Mouse (Mus musculus): ENCODE data around the gene Ccdc110. TPM values are rescaled to one million over a fixed set of nuclear protein-coding genes. Genes with fewer than 3 reads are reported as not detected.
A peak's percentile ranks its signal among the peaks of the same experiment; 100 is the strongest.

Ccdc110 gene
- 0.38 TPM in 1 of 2 replicates, not detected in the other for polyA plus RNA-seq (2015; fragmentation: Nextera tagmentation; extraction: Ambion mirVana)

DNA sequence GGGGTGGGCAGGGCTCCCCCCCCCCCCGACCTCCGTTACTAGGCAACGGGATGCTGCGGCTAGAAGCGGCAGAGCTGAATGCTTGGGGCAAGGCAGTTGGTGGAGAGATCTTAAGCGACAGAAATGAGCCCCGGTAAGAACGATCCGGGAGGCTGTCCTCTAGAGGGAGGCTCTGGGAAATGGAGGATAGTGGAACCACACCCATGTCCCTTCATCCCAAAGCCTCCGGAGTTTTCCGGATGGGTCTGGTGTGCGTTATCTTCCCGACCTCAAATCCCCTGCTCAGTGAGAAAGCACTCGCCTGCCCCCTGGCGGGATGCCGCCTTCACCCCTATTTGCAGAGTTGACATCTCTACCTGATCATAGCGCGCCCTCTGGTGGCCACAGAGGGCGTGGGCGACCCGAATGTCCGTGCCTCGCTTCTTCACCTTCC, at the start of gene Ccdc110:
TSS of gene Ccdc110 (plus strand) at position 38 of the 433 bp plus-strand sequence.
- H3K9me3 ChIP-seq = no peaks in the 10 kb centered on the region
- no peaks in the 10 kb centered on the region for H3K36me3 ChIP-seq
- H3K27me3 ChIP-seq = peaks cover 3% of the 10 kb centered on the region; the same call in 1 of the 2 replicates
- H3K4me2 ChIP-seq (replicated peaks) = peak within 1 kb of the TSS; percentile 54
- peak within 1 kb of the TSS; percentile 41 for H3K9ac ChIP-seq (replicated peaks)
- no peak within 1 kb of the TSS for H3K27ac ChIP-seq (replicated peaks)
- 0 out of 2 replicates have a peak, but pooled peaks cover 7% of the 10 kb centered on the region for H3K4me1 ChIP-seq
- H3K4me3 ChIP-seq = peak within 1 kb of the TSS; percentile 44
- under 1% methylated on average over 23 of the region's 23 CpGs for WGBS
- peak; percentile 95 for ATAC-seq (replicated peaks)

DNA sequence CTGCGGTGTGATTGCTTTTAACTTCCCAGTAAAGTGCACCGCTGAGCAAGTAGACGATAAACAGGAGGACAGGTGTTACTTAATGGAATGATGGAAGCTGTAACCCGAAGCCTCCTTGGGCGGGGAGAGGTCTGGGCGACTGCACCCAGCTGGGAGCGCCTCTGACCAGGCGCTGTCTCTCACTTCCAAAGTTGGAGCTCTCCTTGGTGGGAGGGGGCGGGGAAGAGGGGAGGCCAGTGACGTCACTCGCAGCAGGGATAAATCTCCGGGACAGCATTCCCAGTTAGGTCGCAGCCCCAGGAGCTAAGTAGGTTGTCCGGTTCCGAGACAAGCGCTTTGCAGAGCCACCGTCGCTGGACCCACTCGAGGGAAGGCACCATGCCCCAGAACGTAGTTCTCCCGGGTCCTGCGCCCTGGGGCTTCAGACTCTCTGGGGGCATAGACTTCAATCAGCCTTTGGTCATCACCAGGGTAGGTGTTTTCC, 49.2 kb upstream of the Ccdc110 start, which contains the start of gene Pdlim3:
TSS of gene Pdlim3 (plus strand) at position 260 of the 484 bp plus-strand sequence.
- no peaks in the 10 kb centered on the region for H3K9me3 ChIP-seq
- H3K27me3 ChIP-seq = peaks cover 13% of the 10 kb centered on the region; the same call in 1 of the 2 replicates
- H3K4me3 ChIP-seq = peak within 1 kb of the TSS; percentile 37
- WGBS = 2% methylated on average over 22 of the region's 22 CpGs
- ATAC-seq (replicated peaks) = peak; percentile 60
- peak within 1 kb of the TSS; percentile 72 for H3K4me2 ChIP-seq (replicated peaks)
- no peak within 1 kb of the TSS for H3K27ac ChIP-seq (replicated peaks)
- H3K4me1 ChIP-seq = peaks cover 14% of the 10 kb centered on the region
- H3K9ac ChIP-seq (replicated peaks) = peak within 1 kb of the TSS; percentile 25
- no peaks in the 10 kb centered on the region for H3K36me3 ChIP-seq

DNA sequence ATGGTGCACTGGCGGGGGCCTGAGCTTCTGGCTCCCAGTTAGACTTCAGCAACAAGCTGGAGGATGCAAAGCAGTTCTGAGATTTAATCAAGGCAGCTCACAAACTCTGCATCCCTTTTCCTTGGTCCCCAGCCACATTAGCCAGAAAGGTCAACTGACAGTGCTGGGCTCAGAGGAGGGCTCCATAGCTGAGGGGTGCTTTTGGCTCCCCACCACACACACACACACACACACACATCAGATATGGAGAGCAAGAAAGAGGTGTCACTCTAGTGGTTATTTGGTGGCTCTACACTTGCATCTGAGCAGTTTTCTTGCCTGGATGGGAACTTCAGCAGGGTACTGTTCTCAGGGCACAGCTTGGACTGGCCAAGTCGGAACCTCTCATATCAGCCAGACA, 48.6 kb upstream of the Ccdc110 start:
- Histone ChIP-seq H3K36me3 (no peaks in the 10 kb centered on the region), H3K9ac (replicated peaks) (peak overlapping the region; percentile 25; the same call in 1 of the 2 replicates), H3K27me3 (peaks cover 13% of the 10 kb centered on the region; the same call in 1 of the 2 replicates), H3K9me3 (no peaks in the 10 kb centered on the region), H3K4me3 (peak overlapping the region; percentile 37; the same call in 1 of the 2 replicates), H3K27ac (replicated peaks) (no peak overlapping the region), H3K4me2 (replicated peaks) (peak overlapping the region; percentile 72), H3K4me1 (peaks cover 14% of the 10 kb centered on the region)
- peak; percentile 35; the same call in 1 of the 2 replicates for ATAC-seq (replicated peaks)
- 41% methylated on average over 2 of the region's 2 CpGs for WGBS

DNA sequence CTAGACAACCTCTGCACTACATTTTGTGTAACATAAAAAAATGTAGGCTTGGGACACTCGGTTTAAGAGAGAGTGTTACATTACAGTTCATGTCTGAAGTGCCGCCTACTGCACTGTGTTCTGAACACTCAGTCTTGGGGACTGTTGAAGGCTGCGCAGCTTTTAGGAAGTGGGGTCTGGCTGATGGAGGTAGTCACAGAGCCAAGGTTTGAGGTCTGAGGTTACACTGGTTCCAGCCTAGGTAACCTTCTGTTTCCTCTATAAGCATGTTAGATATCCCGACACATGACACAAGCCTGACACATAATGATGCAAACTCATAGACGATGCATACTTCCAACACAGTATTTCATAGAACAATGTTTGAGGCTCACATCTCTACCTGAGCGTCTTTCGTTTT, 44.7 kb upstream of the Ccdc110 start:
- no peak overlapping the region for H3K4me3 ChIP-seq
- no peak overlapping the region for H3K4me2 ChIP-seq (replicated peaks)
- H3K27me3 ChIP-seq = peaks cover 6% of the 10 kb centered on the region; the same call in 1 of the 2 replicates
- H3K9ac ChIP-seq (replicated peaks) = no peak overlapping the region
- WGBS = 96% methylated on average over 7 of the region's 7 CpGs
- H3K4me1 ChIP-seq = peaks cover 8% of the 10 kb centered on the region
- H3K27ac ChIP-seq (replicated peaks) = no peak overlapping the region
- H3K9me3 ChIP-seq = no peaks in the 10 kb centered on the region
- H3K36me3 ChIP-seq = no peaks in the 10 kb centered on the region
- ATAC-seq (replicated peaks) = no peak

DNA sequence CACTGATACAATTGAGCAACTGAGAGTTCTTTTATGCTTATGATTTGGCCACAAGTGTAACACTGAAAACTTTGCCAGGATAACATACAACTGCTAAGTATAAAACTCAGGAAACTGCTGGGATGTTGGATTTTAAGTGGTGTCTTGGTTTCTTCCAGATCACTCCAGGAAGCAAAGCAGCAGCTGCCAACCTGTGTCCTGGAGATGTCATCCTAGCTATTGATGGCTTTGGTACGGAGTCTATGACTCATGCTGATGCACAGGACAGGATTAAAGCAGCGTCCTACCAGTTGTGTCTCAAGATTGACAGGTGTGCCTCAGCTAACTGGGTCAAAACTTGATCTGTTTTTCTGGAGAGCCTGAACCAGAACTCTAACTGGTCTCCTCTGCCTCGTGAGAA, 37.8 kb upstream of the Ccdc110 start:
- Histone ChIP-seq H3K9me3 (0 out of 2 replicates have a peak, but pooled peaks cover 4% of the 10 kb centered on the region), H3K27me3 (no peaks in the 10 kb centered on the region), H3K4me2 (replicated peaks) (no peak overlapping the region), H3K27ac (replicated peaks) (no peak overlapping the region), H3K4me3 (no peak overlapping the region), H3K36me3 (no peaks in the 10 kb centered on the region), H3K9ac (replicated peaks) (no peak overlapping the region), H3K4me1 (no peaks in the 10 kb centered on the region)
- no peak for ATAC-seq (replicated peaks)
- 86% methylated on average over 3 of the region's 3 CpGs for WGBS

DNA sequence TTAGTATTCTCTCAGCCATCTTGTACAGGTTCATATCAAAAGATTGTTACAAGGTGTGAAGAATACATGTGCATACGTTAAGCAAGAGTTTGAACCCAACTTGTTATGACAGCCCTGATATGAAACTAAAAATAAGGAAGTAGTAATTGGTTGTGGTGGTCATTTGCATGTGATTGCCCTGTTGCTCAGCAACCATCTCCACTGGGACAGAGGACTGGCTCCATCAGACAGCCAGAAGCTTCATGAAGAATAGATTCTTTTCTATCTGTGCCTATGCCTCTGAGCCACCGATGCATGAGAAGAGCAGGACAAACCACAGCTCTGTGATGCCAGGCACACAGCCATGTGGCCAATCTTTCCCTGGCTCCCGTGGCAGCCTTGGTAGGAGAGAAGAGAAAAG, 34.6 kb upstream of the Ccdc110 start:
- 50% methylated on average over 3 of the region's 3 CpGs for whole genome bisulfite sequencing
- H3K36me3 ChIP-seq = no peaks in the 10 kb centered on the region
- 0 out of 2 replicates have a peak, but pooled peaks cover 4% of the 10 kb centered on the region for H3K9me3 ChIP-seq
- H3K4me3 ChIP-seq = no peak overlapping the region
- H3K4me2 ChIP-seq (replicated peaks) = no peak overlapping the region
- H3K4me1 ChIP-seq = no peaks in the 10 kb centered on the region
- peaks cover 3% of the 10 kb centered on the region; the same call in 1 of the 2 replicates for H3K27me3 ChIP-seq
- no peak overlapping the region for H3K9ac ChIP-seq (replicated peaks)
- H3K27ac ChIP-seq (replicated peaks) = no peak overlapping the region
- ATAC-seq (replicated peaks) = no peak

DNA sequence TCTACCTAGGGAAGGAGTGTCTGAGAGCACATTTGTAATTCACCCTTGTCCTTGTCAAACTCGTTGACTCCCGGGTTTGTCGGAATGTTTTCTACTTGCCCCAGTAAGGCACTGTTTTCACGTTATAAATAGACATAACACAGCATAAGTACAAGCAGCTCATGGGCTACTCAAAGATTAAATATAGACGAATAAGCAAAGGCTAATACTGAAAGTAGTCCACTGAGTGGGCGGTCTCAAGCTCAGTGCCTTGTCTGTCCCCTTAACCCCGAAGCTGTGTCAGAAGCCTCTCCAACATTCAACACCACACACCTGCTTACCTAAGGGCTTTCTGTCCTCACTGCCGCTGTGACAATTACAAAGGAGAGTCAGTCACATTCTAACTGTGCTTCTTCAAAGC, 32.8 kb upstream of the Ccdc110 start:
- H3K27ac ChIP-seq (replicated peaks) = no peak overlapping the region
- H3K36me3 ChIP-seq = no peaks in the 10 kb centered on the region
- 78% methylated on average over 8 of the region's 8 CpGs for WGBS
- no peak overlapping the region for H3K4me3 ChIP-seq
- no peak for ATAC-seq (replicated peaks)
- H3K9ac ChIP-seq (replicated peaks) = no peak overlapping the region
- H3K4me2 ChIP-seq (replicated peaks) = no peak overlapping the region
- H3K4me1 ChIP-seq = peaks cover 14% of the 10 kb centered on the region; the same call in 1 of the 2 replicates
- H3K9me3 ChIP-seq = no peaks in the 10 kb centered on the region
- peaks cover 4% of the 10 kb centered on the region; the same call in 1 of the 2 replicates for H3K27me3 ChIP-seq

DNA sequence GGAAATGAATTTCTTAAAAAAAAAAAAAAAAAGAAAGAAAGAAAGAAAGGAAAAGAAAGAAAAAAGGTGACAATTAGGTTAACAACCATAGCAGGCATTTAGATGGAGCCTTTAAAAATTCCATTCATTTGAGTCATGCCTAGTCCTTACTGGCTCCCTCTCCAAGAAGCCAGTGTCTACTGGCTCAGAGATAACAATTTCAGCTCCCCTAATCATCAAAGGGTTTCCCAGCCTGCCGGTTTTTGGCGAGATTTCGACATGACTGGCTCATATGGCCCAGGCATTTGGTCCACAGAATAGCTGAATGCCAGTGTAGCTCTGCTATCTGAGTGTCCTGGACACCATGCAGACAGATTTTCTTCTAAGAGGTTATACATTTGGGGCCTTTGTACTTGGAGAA, 30.8 kb upstream of the Ccdc110 start:
- no peaks in the 10 kb centered on the region for H3K9me3 ChIP-seq
- no peak overlapping the region for H3K27ac ChIP-seq (replicated peaks)
- H3K27me3 ChIP-seq = peaks cover 4% of the 10 kb centered on the region; the same call in 1 of the 2 replicates
- H3K9ac ChIP-seq (replicated peaks) = no peak overlapping the region
- H3K4me2 ChIP-seq (replicated peaks) = no peak overlapping the region
- ATAC-seq (replicated peaks) = no peak
- H3K4me1 ChIP-seq = peaks cover 19% of the 10 kb centered on the region; the same call in 1 of the 2 replicates
- WGBS = 35% methylated on average over 3 of the region's 3 CpGs
- no peaks in the 10 kb centered on the region for H3K36me3 ChIP-seq
- H3K4me3 ChIP-seq = no peak overlapping the region

DNA sequence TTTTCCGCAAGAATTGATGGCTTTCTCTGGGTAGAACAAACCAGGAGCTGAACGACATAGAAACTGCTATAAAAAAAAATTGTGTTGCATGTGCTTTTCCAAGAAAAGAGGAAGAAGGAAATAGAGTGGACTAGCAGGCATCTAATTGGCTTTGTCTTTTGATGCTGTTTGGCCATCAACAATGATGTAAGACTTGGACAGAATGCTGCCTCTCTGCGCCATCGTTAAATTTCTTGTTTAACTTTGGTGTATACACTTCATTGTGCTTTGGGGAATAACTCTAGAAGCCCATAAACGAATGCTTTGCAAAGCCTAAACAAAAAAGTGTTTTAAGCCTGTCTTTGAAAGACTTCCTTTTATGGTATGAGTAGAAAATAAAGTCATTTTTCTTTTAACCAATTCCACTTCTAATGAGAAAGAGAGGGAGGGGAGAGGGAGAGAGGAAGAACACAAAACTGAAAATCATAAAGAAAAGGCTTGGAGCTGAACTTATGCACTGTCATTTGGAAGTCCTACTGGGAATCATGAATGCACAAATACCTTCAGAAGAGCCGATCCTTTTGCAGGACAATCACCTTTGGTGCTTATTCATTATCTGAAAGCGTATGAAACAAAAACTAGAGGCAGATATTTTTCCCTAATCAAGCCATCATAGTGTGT, 28.7 kb upstream of the Ccdc110 start:
- Histone ChIP-seq H3K27ac (replicated peaks) (no peak overlapping the region), H3K36me3 (no peaks in the 10 kb centered on the region), H3K27me3 (peaks cover 4% of the 10 kb centered on the region; the same call in 1 of the 2 replicates), H3K4me3 (no peak overlapping the region), H3K4me1 (peaks cover 19% of the 10 kb centered on the region; the same call in 1 of the 2 replicates), H3K4me2 (replicated peaks) (no peak overlapping the region), H3K9ac (replicated peaks) (no peak overlapping the region), H3K9me3 (no peaks in the 10 kb centered on the region)
- ATAC-seq (replicated peaks) = no peak
- 12% methylated on average over 7 of the region's 7 CpGs for WGBS

DNA sequence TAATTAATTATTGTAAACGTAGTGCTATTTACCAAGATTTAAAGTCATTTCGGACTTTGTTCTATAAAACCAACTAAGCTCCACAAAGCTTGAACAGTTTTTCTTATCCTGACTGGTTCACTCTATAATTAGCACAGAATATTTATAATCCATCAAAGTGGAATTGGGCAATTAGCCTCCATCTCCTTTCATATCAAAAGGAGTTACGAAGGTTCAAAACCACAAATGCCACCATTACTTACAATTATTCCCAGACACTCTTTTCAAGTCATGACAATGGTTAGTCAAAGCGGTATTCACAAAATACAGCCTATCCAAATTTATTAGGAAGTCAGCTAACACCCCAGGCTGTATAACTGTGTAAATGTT, 28.2 kb upstream of the Ccdc110 start:
- H3K9ac ChIP-seq (replicated peaks) = no peak overlapping the region
- H3K4me1 ChIP-seq = peaks cover 19% of the 10 kb centered on the region; the same call in 1 of the 2 replicates
- H3K36me3 ChIP-seq = no peaks in the 10 kb centered on the region
- no peak overlapping the region for H3K27ac ChIP-seq (replicated peaks)
- H3K4me2 ChIP-seq (replicated peaks) = no peak overlapping the region
- 0 out of 2 replicates have a peak, but pooled peaks have one; percentile 24 for ATAC-seq (replicated peaks)
- H3K4me3 ChIP-seq = no peak overlapping the region
- WGBS = 10% methylated on average over 4 of the region's 4 CpGs
- H3K27me3 ChIP-seq = peaks cover 4% of the 10 kb centered on the region; the same call in 1 of the 2 replicates
- no peaks in the 10 kb centered on the region for H3K9me3 ChIP-seq

DNA sequence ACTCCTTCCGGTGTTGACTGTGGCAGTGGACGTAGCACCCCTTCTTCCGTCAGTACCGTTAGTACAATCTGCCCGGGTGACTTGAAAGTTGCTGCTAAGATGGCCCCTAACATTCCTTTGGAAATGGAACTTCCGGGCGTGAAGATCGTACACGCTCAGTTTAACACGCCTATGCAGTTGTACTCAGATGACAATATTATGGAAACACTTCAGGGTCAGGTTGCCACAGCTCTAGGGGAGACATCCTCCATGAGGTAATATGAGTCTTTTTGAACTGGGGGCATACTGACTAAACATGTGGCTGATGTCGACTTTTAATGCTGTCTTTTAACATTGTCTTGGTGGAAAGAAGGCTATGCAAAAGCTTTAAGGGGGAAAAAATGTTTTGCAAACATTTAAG, 20.7 kb upstream of the Ccdc110 start:
- Histone ChIP-seq H3K4me1 (no peaks in the 10 kb centered on the region), H3K36me3 (no peaks in the 10 kb centered on the region), H3K27me3 (no peaks in the 10 kb centered on the region), H3K4me2 (replicated peaks) (no peak overlapping the region), H3K27ac (replicated peaks) (no peak overlapping the region), H3K9me3 (no peaks in the 10 kb centered on the region), H3K9ac (replicated peaks) (no peak overlapping the region), H3K4me3 (no peak overlapping the region)
- 94% methylated on average over 11 of the region's 11 CpGs for WGBS
- ATAC-seq (replicated peaks) = no peak

DNA sequence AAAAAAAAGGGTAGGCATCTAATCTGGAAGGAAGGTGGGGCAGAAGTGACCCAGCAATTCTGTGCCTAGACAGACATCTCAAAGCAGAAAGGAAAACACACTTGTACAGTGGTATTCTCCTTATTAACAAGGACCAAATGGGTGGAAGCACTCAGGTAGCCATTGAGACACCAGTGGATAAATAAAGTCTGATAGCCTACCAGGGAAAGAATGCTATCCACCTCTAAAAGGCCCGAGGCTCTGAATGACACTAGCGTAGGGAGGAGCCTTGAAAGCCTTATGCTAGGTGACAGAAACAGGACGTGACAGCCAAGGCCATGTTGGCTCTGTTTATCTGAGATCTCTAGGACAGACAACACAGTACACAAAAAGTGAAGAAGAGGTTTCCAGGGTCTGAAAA, 17.9 kb upstream of the Ccdc110 start:
- ATAC-seq (replicated peaks) = no peak
- Histone ChIP-seq H3K27ac (replicated peaks) (no peak overlapping the region), H3K4me2 (replicated peaks) (no peak overlapping the region), H3K4me3 (no peak overlapping the region), H3K27me3 (no peaks in the 10 kb centered on the region), H3K4me1 (no peaks in the 10 kb centered on the region), H3K9ac (replicated peaks) (no peak overlapping the region), H3K9me3 (no peaks in the 10 kb centered on the region), H3K36me3 (no peaks in the 10 kb centered on the region)
- 87% methylated on average over 3 of the region's 3 CpGs for WGBS
